Comparison of ENCODE assay signal across 11 mouse cellular contexts in the genomic region with DNA sequence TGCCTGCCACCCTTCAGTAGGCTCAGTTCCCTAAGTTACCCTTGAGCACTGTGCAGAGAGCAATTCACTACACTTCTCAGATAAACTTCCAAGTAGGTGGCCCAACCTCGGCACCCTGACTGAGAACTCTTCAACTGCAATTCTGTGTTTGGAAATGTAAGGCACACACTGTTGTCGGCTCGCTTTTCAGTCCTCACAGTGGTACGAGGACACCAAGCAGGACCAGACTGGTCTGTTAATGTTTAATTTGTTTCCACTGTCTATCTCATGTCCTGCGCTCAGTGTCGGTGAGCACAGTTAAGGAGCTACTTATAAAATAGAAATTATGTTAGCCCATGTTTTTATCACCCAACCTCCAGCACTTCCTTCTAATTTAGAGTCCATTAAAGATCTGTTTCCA. TPM values are rescaled to one million over a fixed set of nuclear protein-coding genes. Genes with fewer than 3 reads are reported as not detected.
"Had no signal": no experiment of that assay in that cellular context is flagged by ENCODE, and none has a peak within 500 bp of the region (broad histone marks: within the 10 kb centered on the region; RNA-seq: fewer than 3 reads in every experiment).

No protein-coding gene starts in this region.

- H3K9ac ChIP-seq: hindbrain, embryonic 13.5 days; limb, embryonic 12.5 days; neural tube, embryonic 13.5 days had no signal

- H3K4me2 ChIP-seq: hindbrain, embryonic 13.5 days; limb, embryonic 12.5 days; neural tube, embryonic 13.5 days had no signal

- H3K27ac ChIP-seq: hindbrain, embryonic 13.5 days; hindbrain, postnatal 0 days; limb, embryonic 12.5 days; neural tube, embryonic 13.5 days had no signal

- H3K27me3 ChIP-seq: hindbrain, embryonic 13.5 days; limb, embryonic 12.5 days; neural tube, embryonic 13.5 days had no signal

- ATAC-seq: hindbrain, postnatal 0 days had no signal

- H3K9me3 ChIP-seq: hindbrain, embryonic 13.5 days; limb, embryonic 12.5 days; neural tube, embryonic 13.5 days had no signal

- H3K36me3 ChIP-seq: hindbrain, embryonic 13.5 days; limb, embryonic 12.5 days; neural tube, embryonic 13.5 days had no signal

- H3K4me3 ChIP-seq: hindbrain, embryonic 13.5 days; limb, embryonic 12.5 days; neural tube, embryonic 13.5 days had no signal

- DNase-seq: kidney, adult 11 months; lung, adult 18-20 months; lung, postnatal 36 days; midbrain, embryonic 14.5 days; retina, postnatal 1 day; right cerebral cortex, postnatal 4 days; thymus, postnatal 4 days had no signal

RNA-seq across cellular contexts. Expression of a gene that starts 33.2 kb away (rescaled TPM):
- polyA plus RNA-seq: neural tube, embryonic 13.5 days had no signal
